Mouse (Mus musculus): Measurements from ENCODE around the gene Ubash3b. TPM values are rescaled to one million over a fixed set of nuclear protein-coding genes. Genes with fewer than 3 reads are reported as not detected.

The Ubash3b gene
- polyA plus RNA-seq, 1 experiment from 2014 or later: 7.8 TPM

DNA sequence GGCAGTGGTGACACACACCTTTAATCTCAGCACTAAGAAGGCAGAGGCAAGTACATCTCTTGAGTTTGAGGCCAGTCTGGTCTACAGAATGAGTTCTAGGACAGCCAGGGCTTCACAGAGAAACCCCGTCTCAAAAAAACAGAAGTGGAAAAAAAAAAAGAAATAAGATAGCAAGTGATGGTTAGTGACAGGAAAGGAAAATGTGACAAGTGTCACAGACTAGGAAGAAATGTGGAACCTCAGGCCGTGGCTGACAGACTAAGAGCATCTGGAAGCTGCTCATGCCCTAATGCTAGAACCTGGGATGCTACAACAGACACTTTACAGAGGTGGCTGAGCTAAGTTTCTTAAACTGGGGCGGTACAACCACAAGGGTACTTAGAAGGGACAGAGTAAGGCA, 18.4 kb downstream of the Ubash3b start:
- no peak for DNase-seq (ENCODE audit: low spot score)
- H3K27me3 ChIP-seq (ENCODE audit: low read depth, poor library complexity, severe bottlenecking): 0 out of 2 replicates have a peak, but pooled peaks cover 3% of the 10 kb centered on the region
- H3K9me3 ChIP-seq (replicated peaks): no peaks in the 10 kb centered on the region
- no peaks in the 10 kb centered on the region for H3K36me3 ChIP-seq
- H3K27ac ChIP-seq: no peak overlapping the region
- H3K4me3 ChIP-seq: no peak overlapping the region
- peaks cover 14% of the 10 kb centered on the region for H3K4me1 ChIP-seq
- WGBS: 83% methylated on average over 3 of the region's 3 CpGs

- no peaks in the 10 kb centered on the region for H3K9me3 ChIP-seq (replicated peaks)
- H3K36me3 ChIP-seq: no peaks in the 10 kb centered on the region
- H3K4me1 ChIP-seq: no peaks in the 10 kb centered on the region
- no peak overlapping the region for H3K27ac ChIP-seq
- no peak for DNase-seq (ENCODE audit: low spot score)
- WGBS: 73% methylated on average over 2 of the region's 2 CpGs
- no peaks in the 10 kb centered on the region for H3K27me3 ChIP-seq (ENCODE audit: low read depth, poor library complexity, severe bottlenecking)
- H3K4me3 ChIP-seq: no peak overlapping the region
Measured at GRCm38 (mm10) chr9:41141026-41141425, 20.5 kb downstream of the Ubash3b start.

- Histone ChIP-seq H3K27ac (no peak overlapping the region), H3K36me3 (no peaks in the 10 kb centered on the region), H3K27me3 (ENCODE audit: low read depth, poor library complexity, severe bottlenecking) (no peaks in the 10 kb centered on the region), H3K4me3 (no peak overlapping the region), H3K9me3 (replicated peaks) (no peaks in the 10 kb centered on the region), H3K4me1 (peaks cover 11% of the 10 kb centered on the region)
- DNase-seq (ENCODE audit: low spot score): no peak
- WGBS: 76% methylated on average over 6 of the region's 6 CpGs
Measured at GRCm38 (mm10) chr9:41138987-41139808, 22.3 kb downstream of the Ubash3b start.

GRCm38 (mm10) chr9:41136691-41137467, 24.6 kb downstream of the Ubash3b start:
- H3K27ac ChIP-seq: no peak overlapping the region
- WGBS: 65% methylated on average over 7 of the region's 7 CpGs
- H3K4me1 ChIP-seq: peaks cover 11% of the 10 kb centered on the region
- DNase-seq (ENCODE audit: low spot score): no peak
- H3K9me3 ChIP-seq (replicated peaks): no peaks in the 10 kb centered on the region
- no peaks in the 10 kb centered on the region for H3K36me3 ChIP-seq
- no peak overlapping the region for H3K4me3 ChIP-seq
- no peaks in the 10 kb centered on the region for H3K27me3 ChIP-seq (ENCODE audit: low read depth, poor library complexity, severe bottlenecking)

DNA sequence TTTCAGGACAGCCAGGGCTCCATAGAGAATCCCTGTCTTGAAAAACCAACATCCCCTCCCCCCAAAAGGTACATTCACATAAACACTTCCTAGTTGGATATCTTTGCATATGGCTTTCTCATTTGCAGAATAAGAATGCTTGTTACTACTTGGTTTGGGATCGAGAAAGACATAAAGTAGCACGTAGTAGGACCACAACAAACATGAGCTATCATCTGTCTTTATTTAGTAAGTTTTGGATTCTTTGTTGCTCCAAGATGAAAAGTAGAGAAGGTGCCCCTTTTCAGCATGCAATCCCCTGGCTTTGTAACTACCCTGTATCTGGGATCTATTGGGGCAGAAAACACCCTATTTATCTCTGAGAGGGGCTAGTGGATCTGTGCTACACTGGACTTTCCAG, 25.2 kb downstream of the Ubash3b start:
- WGBS: 92% methylated on average over 2 of the region's 2 CpGs
- no peaks in the 10 kb centered on the region for H3K36me3 ChIP-seq

DNA sequence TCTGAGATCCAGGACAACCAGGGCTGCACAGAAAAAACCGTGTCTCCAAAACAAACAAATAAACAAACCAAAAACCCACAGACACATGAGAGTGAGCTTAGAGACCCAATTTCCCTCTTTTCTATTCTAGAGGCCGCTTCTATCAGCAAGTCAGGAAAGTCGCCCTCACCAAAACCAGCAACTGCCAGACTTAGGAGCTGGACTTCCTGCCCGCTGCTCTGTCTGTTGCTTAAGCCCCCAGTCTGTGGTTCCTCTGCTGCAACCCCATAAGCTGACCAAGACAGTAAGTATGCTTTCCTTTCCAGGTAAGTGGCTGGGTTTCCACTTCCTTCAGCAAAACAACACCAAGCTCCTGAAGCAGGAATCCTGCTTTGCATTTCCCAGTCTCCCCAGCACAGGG, 26.6 kb downstream of the Ubash3b start:
- Histone ChIP-seq H3K36me3 (no peaks in the 10 kb centered on the region), H3K4me1 (peaks cover 24% of the 10 kb centered on the region), H3K9me3 (replicated peaks) (no peaks in the 10 kb centered on the region), H3K27me3 (ENCODE audit: low read depth, poor library complexity, severe bottlenecking) (no peaks in the 10 kb centered on the region), H3K27ac (peak overlapping the region; percentile 2), H3K4me3 (no peak overlapping the region)
- 73% methylated on average over 4 of the region's 4 CpGs for WGBS
- no peak for DNase-seq (ENCODE audit: low spot score)

More for the DNA sequence above, 25.2 kb downstream of the Ubash3b start:
- H3K4me1 ChIP-seq: peaks cover 11% of the 10 kb centered on the region
- H3K27ac ChIP-seq: no peak overlapping the region
- no peak for DNase-seq (ENCODE audit: low spot score)
- H3K27me3 ChIP-seq (ENCODE audit: low read depth, poor library complexity, severe bottlenecking): no peaks in the 10 kb centered on the region
- no peaks in the 10 kb centered on the region for H3K9me3 ChIP-seq (replicated peaks)
- no peak overlapping the region for H3K4me3 ChIP-seq

DNA sequence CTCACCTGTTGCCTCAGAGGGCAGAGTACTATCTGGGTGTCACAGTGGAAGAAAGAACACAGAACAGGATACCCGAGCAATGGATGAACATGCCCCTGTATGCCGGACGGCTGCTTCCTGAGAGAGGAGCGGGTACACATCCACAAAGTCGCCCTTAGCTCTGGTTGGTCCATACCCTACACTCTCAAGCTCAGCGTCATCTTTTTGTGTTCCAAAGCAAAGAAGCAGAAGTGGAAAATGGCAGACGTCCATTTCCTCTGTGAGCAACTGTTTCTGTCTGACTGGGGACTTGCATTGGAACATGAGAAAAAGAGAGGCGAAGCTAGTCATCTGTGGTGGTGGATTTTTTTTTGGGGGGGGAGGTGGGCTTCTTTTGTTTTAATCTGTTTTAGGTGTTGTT, 30.9 kb downstream of the Ubash3b start:
- no peak for DNase-seq (ENCODE audit: low spot score)
- Histone ChIP-seq H3K9me3 (replicated peaks) (no peaks in the 10 kb centered on the region), H3K4me3 (no peak overlapping the region), H3K36me3 (no peaks in the 10 kb centered on the region), H3K4me1 (peaks cover 29% of the 10 kb centered on the region), H3K27me3 (ENCODE audit: low read depth, poor library complexity, severe bottlenecking) (no peaks in the 10 kb centered on the region), H3K27ac (no peak overlapping the region)
- whole genome bisulfite sequencing: 88% methylated on average over 8 of the region's 8 CpGs

- H3K27ac ChIP-seq: no peak overlapping the region
- H3K9me3 ChIP-seq (replicated peaks): no peaks in the 10 kb centered on the region
- no peaks in the 10 kb centered on the region for H3K27me3 ChIP-seq (ENCODE audit: low read depth, poor library complexity, severe bottlenecking)
- WGBS: 76% methylated on average over 10 of the region's 10 CpGs
- H3K4me1 ChIP-seq: peaks cover 23% of the 10 kb centered on the region
- no peaks in the 10 kb centered on the region for H3K36me3 ChIP-seq
- H3K4me3 ChIP-seq: no peak overlapping the region
- DNase-seq (ENCODE audit: low spot score): no peak
Measured at GRCm38 (mm10) chr9:41129802-41130480, 31.6 kb downstream of the Ubash3b start.

DNA sequence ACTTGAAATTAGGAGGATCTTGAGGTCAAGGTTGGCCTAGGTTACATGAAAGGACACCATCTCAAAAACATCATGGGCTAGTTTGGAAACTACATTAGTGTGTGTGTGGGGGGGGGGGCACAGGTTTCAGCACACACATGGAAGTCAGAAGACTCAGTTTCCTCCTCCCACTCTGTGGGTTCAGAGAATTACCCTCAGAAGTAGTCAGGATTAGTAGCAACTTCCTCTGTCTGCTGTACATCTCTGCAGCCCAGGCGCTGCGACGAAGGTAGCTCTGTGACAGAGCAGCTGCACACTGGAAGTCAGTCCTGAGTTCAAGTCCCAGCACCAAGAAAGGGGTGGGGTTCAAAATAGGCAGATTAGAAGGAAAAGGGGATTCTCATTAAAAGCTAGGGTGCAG, 32.2 kb downstream of the Ubash3b start:
- Histone ChIP-seq H3K36me3 (no peaks in the 10 kb centered on the region), H3K27me3 (ENCODE audit: low read depth, poor library complexity, severe bottlenecking) (no peaks in the 10 kb centered on the region), H3K4me3 (no peak overlapping the region), H3K9me3 (replicated peaks) (no peaks in the 10 kb centered on the region), H3K4me1 (peaks cover 19% of the 10 kb centered on the region), H3K27ac (no peak overlapping the region)
- WGBS: 95% methylated on average over 3 of the region's 3 CpGs
- DNase-seq (ENCODE audit: low spot score): no peak

DNA sequence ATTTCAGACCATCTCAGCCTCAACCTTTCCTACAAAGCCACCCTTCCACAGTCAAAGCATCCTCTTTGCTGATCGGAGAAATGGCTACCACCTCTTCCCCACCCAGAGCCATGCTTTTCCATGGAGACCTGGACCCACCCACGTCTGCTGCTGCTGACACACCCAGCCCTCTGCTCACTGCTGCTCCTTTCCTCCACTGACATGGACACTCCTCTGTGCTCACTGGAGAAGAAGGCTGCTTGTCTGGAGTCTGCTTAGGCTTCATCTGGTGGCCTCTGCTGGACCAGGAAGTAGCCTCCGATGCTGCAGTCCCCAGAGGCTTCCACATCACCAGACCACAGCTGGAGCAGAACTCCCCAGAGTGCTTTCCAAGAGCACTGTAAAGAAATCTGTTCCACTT, 34.8 kb downstream of the Ubash3b start:
- 85% methylated on average over 3 of the region's 3 CpGs for WGBS
- Histone ChIP-seq H3K4me3 (no peak overlapping the region), H3K4me1 (peaks cover 19% of the 10 kb centered on the region), H3K9me3 (replicated peaks) (no peaks in the 10 kb centered on the region), H3K27ac (no peak overlapping the region), H3K36me3 (no peaks in the 10 kb centered on the region), H3K27me3 (ENCODE audit: low read depth, poor library complexity, severe bottlenecking) (no peaks in the 10 kb centered on the region)
- no peak for DNase-seq (ENCODE audit: low spot score)

GRCm38 (mm10) chr9:41124305-41124704, 37.2 kb downstream of the Ubash3b start:
- no peaks in the 10 kb centered on the region for H3K27me3 ChIP-seq (ENCODE audit: low read depth, poor library complexity, severe bottlenecking)
- DNase-seq (ENCODE audit: low spot score): no peak
- no peaks in the 10 kb centered on the region for H3K4me1 ChIP-seq
- 95% methylated on average over 6 of the region's 6 CpGs for WGBS
- no peaks in the 10 kb centered on the region for H3K36me3 ChIP-seq
- no peak overlapping the region for H3K4me3 ChIP-seq
- no peak overlapping the region for H3K27ac ChIP-seq
- H3K9me3 ChIP-seq (replicated peaks): no peaks in the 10 kb centered on the region

DNA sequence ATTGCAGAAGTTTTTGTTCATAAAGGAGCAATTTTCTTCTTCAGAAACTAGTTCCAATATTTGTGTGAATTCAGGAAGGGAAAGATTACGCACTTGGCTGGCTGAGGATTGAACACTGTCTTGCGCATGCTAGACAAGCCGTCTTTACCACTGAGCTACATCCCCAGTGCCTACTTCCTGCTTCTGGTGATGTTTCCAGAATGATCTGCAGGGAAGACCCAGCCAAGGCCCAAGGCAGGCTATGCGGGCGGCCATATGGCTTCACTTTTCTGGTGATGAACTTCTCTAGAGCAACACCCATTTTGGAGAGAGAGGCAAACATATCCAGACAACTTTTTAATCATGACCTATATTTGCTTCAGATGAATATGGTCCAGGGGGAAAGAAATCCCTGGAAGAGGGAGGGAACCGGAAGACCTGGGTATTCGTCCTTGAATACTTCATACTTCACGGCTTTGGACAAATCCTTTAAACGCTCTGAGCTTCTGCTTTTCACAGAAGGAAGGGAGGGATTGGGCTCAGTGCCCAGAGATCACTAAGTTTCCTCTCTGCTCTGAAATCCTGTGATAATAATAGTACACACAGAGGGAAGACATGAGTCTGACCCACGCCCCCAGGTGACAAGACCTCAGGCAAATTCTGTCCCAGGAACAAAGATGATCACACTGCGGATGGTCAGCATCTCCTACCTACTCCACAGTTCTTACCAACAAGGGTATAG, 38.9 kb downstream of the Ubash3b start:
- no peak overlapping the region for H3K27ac ChIP-seq
- H3K27me3 ChIP-seq (ENCODE audit: low read depth, poor library complexity, severe bottlenecking): no peaks in the 10 kb centered on the region
- H3K4me3 ChIP-seq: no peak overlapping the region
- WGBS: 94% methylated on average over 11 of the region's 11 CpGs
- no peaks in the 10 kb centered on the region for H3K9me3 ChIP-seq (replicated peaks)
- no peaks in the 10 kb centered on the region for H3K4me1 ChIP-seq
- no peaks in the 10 kb centered on the region for H3K36me3 ChIP-seq
- DNase-seq (ENCODE audit: low spot score): no peak
